Mouse (Mus musculus) liver, embryonic 13.5 days (tissue): Measurements from ENCODE around the gene Gipc3. TPM values are rescaled to one million over a fixed set of nuclear protein-coding genes. Genes with fewer than 3 reads are reported as not detected.

ENCODE experiments used
- ATAC-seq: fragments of 200-750 bp; cut with Nextera tagmentation; 2 replicates; pipeline ENCODE4 v1.8.0; 2017; ENCODE audit warnings: low read depth, mild to moderate bottlenecking, moderate number of reproducible peaks, moderate library complexity
- DNase-seq: peaks from one replicate; pipeline ENCODE4 v3.0.0; 2022
- H3K27ac ChIP-seq: fragments of 300-500 bp; sonication (generic); 2 replicates; pipeline ENCODE4 v1.5.1; 2015; ENCODE audit warnings: moderate library complexity, mild to moderate bottlenecking, inconsistent platforms
- H3K27me3 ChIP-seq: fragments of 300-500 bp; sonication (generic); 2 replicates; pipeline ENCODE4 v1.6.1; 2015; ENCODE audit warnings: mild to moderate bottlenecking, inconsistent platforms
- H3K36me3 ChIP-seq: fragments of 300-500 bp; sonication (generic); 2 replicates; pipeline ENCODE4 v1.6.1; 2015; ENCODE audit warnings: mild to moderate bottlenecking, inconsistent platforms
- H3K4me1 ChIP-seq: fragments of 300-500 bp; sonication (generic); replicated peaks from 2 replicates; pipeline ENCODE4 v1.6.1; 2015; ENCODE audit warnings: inconsistent platforms
- H3K4me2 ChIP-seq: fragments of 300-500 bp; sonication (generic); 2 replicates; pipeline ENCODE4 v1.6.1; 2015; ENCODE audit warnings: inconsistent platforms, mild to moderate bottlenecking, moderate library complexity
- H3K4me3 ChIP-seq: fragments of 300-500 bp; sonication (generic); replicated peaks from 2 replicates; pipeline ENCODE4 v1.5.1; 2015; ENCODE audit warnings: mild to moderate bottlenecking, inconsistent platforms
- H3K9ac ChIP-seq: fragments of 300-500 bp; sonication (generic); 2 replicates; pipeline ENCODE4 v1.6.1; 2015; ENCODE audit warnings: mild to moderate bottlenecking, inconsistent platforms
- H3K9me3 ChIP-seq: fragments of 300-500 bp; sonication (generic); replicated peaks from 2 replicates; pipeline ENCODE4 v1.6.1; 2016; ENCODE audit warnings: inconsistent platforms
- WGBS: fragments of 180-500 bp; shearing (Covaris S2); methylation state at CpG from one replicate; pipeline ENCODE4 v1.1.7; 2015; ENCODE audit not compliant: insufficient replicate concordance; 5-methylcytosine and 5-hydroxymethylcytosine counted together
- polyA plus RNA-seq: library from polyadenylated mRNA; unstranded; fragments of >200 nt; fragmentation: Nextera tagmentation; extraction: Ambion mirVana; gene quantifications from 2 replicates; pipeline ENCODE4 v1.2.1, GENCODE M21; 2015

The Gipc3 gene
- polyA plus RNA-seq, 1 experiment from 2014 or later = not detected

GRCm38 (mm10) chr10:81327959-81328358 is 15.1 kb downstream of the Gipc3 start:
- Histone ChIP-seq H3K4me1 (peaks cover 57% of the 10 kb centered on the region), H3K36me3 (peaks cover 44% of the 10 kb centered on the region), H3K4me2 (peak overlapping the region; percentile 25; the same call in 1 of the 2 replicates), H3K27me3 (peaks cover 9% of the 10 kb centered on the region), H3K27ac (peak overlapping the region; percentile 69), H3K9me3 (no peaks in the 10 kb centered on the region), H3K4me3 (no peak overlapping the region), H3K9ac (no peak overlapping the region)
- WGBS = 34% methylated on average over 2 of the region's 2 CpGs
- ATAC-seq (peak; percentile 11), DNase-seq (no peak)

GRCm38 (mm10) chr10:81326858-81327257 is 16.2 kb downstream of the Gipc3 start:
- H3K4me3 ChIP-seq = no peak overlapping the region
- peak overlapping the region; percentile 69 for H3K27ac ChIP-seq
- DNase-seq (no peak), ATAC-seq (no peak)
- H3K9me3 ChIP-seq = no peaks in the 10 kb centered on the region
- peaks cover 63% of the 10 kb centered on the region for H3K4me1 ChIP-seq
- WGBS = 44% methylated on average over 6 of the region's 6 CpGs
- H3K27me3 ChIP-seq = no peaks in the 10 kb centered on the region
- H3K9ac ChIP-seq = no peak overlapping the region
- H3K36me3 ChIP-seq = peaks cover 53% of the 10 kb centered on the region
- 0 out of 2 replicates have a peak overlapping the region, but pooled peaks have one; percentile 11 for H3K4me2 ChIP-seq

DNA sequence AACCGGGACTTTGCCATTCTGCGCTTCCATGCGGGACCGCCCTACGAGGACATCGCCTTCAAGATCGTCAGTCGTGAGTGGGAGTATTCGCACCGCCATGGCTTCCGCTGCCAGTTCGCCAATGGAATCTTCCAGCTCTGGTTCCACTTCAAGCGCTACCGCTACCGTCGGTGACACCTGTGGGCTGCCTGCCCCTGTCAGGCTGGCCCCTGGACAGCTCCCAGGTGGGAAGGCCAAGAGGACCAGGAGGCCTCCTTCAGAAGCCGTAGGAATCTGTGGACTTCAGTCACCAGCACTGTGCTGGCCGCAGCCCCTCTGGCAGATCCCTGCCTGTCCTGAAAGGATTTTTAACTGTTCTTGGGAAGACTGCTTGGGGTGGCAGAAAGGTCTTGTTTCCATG is 17.3 kb downstream of the Gipc3 start:
- H3K27me3 ChIP-seq = no peaks in the 10 kb centered on the region
- H3K9me3 ChIP-seq = no peaks in the 10 kb centered on the region
- H3K4me2 ChIP-seq = no peak overlapping the region
- H3K36me3 ChIP-seq = peaks cover 53% of the 10 kb centered on the region
- WGBS = 92% methylated on average over 18 of the region's 18 CpGs
- no peak for ATAC-seq
- no peak overlapping the region for H3K9ac ChIP-seq
- peaks cover 63% of the 10 kb centered on the region for H3K4me1 ChIP-seq
- no peak for DNase-seq
- H3K4me3 ChIP-seq = no peak overlapping the region
- H3K27ac ChIP-seq = peak overlapping the region; percentile 66; the same call in 1 of the 2 replicates

DNA sequence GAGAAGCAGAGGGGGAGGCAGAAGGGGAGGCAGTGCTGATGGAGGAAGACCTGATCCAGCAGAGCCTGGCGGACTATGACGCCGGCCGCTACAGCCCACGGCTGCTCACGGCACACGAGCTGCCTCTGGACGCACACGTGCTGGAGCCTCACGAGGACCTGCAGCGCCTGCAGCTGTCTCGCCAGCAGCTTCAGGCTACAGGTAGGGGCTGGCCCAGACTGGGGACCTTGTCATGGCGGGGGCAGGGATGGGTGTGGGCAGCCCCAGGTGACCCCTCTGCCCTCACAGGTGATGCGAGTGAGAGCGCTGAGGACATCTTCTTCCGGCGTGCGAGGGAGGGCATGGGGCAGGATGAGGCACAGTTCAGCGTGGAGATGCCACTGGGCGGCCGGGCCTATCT is 17.9 kb downstream of the Gipc3 start:
- ATAC-seq = no peak

GRCm38 (mm10) chr10:81323791-81324530 is 19.1 kb downstream of the Gipc3 start:
- no peak for DNase-seq
- no peaks in the 10 kb centered on the region for H3K9me3 ChIP-seq
- no peak overlapping the region for H3K4me3 ChIP-seq
- 95% methylated on average over 18 of the region's 18 CpGs for WGBS
- H3K36me3 ChIP-seq = peaks cover 54% of the 10 kb centered on the region
- H3K4me2 ChIP-seq = no peak overlapping the region
- no peaks in the 10 kb centered on the region for H3K27me3 ChIP-seq
- ATAC-seq = no peak
- no peak overlapping the region for H3K27ac ChIP-seq
- no peak overlapping the region; the same call in 1 of the 2 replicates for H3K9ac ChIP-seq
- peaks cover 63% of the 10 kb centered on the region for H3K4me1 ChIP-seq

More for the DNA sequence above, 17.9 kb downstream of the Gipc3 start:
- Histone ChIP-seq H3K9me3 (no peaks in the 10 kb centered on the region), H3K27ac (no peak overlapping the region), H3K4me2 (no peak overlapping the region), H3K36me3 (peaks cover 53% of the 10 kb centered on the region), H3K4me1 (peaks cover 61% of the 10 kb centered on the region), H3K4me3 (no peak overlapping the region), H3K9ac (no peak overlapping the region), H3K27me3 (no peaks in the 10 kb centered on the region)
- no peak for DNase-seq
- 93% methylated on average over 21 of the region's 21 CpGs for WGBS

- Histone ChIP-seq H3K27ac (no peak overlapping the region), H3K27me3 (no peaks in the 10 kb centered on the region), H3K36me3 (peaks cover 61% of the 10 kb centered on the region), H3K4me1 (peaks cover 64% of the 10 kb centered on the region), H3K9me3 (no peaks in the 10 kb centered on the region), H3K9ac (no peak overlapping the region; the same call in 1 of the 2 replicates), H3K4me2 (no peak overlapping the region), H3K4me3 (peak overlapping the region; percentile 99)
- 89% methylated on average over 23 of the region's 23 CpGs for WGBS
- DNase-seq (no peak), ATAC-seq (no peak)
Observed at GRCm38 (mm10) chr10:81323141-81323775, 19.8 kb downstream of the Gipc3 start.

- 94% methylated on average over 27 of the region's 27 CpGs for WGBS
- Histone ChIP-seq H3K36me3 (peaks cover 69% of the 10 kb centered on the region), H3K27ac (peak overlapping the region; percentile 78; the same call in 1 of the 2 replicates), H3K9me3 (no peaks in the 10 kb centered on the region), H3K4me3 (peak overlapping the region; percentile 99), H3K4me2 (peak overlapping the region; percentile 95), H3K27me3 (no peaks in the 10 kb centered on the region), H3K9ac (peak overlapping the region; percentile 97), H3K4me1 (peaks cover 64% of the 10 kb centered on the region)
- ATAC-seq (no peak), DNase-seq (no peak)
Observed at GRCm38 (mm10) chr10:81322444-81322843, 20.6 kb downstream of the Gipc3 start.

DNA sequence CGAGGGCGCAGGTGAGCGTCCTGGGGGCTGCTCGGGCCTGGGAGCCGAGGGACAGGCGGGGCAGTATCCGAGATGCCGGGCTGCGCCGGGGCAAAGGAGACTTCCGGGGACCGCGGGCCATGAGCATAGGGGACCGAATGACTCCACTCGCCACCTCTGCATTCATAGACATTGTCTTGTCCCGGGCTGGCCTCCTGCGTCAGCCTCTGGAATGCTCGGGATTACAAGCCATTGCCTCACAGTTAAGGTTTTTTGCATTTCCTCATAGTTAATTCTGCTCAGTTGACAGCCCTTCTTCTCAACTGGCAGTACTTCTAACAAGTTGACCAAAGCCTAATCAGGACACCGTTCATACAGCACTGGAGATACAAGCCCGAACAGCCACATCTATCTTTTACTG is 21.6 kb downstream of the Gipc3 start:
- peak overlapping the region; percentile 78 for H3K27ac ChIP-seq
- no peaks in the 10 kb centered on the region for H3K9me3 ChIP-seq
- peak overlapping the region; percentile 95 for H3K4me2 ChIP-seq
- DNase-seq (no peak), ATAC-seq (no peak)
- peak overlapping the region; percentile 97 for H3K9ac ChIP-seq
- WGBS = 1% methylated on average over 20 of the region's 20 CpGs
- H3K27me3 ChIP-seq = no peaks in the 10 kb centered on the region
- H3K4me1 ChIP-seq = peaks cover 64% of the 10 kb centered on the region
- peak overlapping the region; percentile 99 for H3K4me3 ChIP-seq
- peaks cover 59% of the 10 kb centered on the region for H3K36me3 ChIP-seq

- under 1% methylated on average over 68 of the region's 68 CpGs for WGBS
- Histone ChIP-seq H3K4me1 (peaks cover 64% of the 10 kb centered on the region), H3K27me3 (no peaks in the 10 kb centered on the region), H3K4me3 (peak within 1 kb of the TSS; percentile 99), H3K27ac (peak within 1 kb of the TSS; percentile 90), H3K9ac (peak within 1 kb of the TSS; percentile 97), H3K9me3 (no peaks in the 10 kb centered on the region), H3K4me2 (peak within 1 kb of the TSS; percentile 95), H3K36me3 (peaks cover 59% of the 10 kb centered on the region)
- DNase-seq (peak; percentile 100), ATAC-seq (peak; percentile 85)
Observed at GRCm38 (mm10) chr10:81320550-81321347, 22.3 kb downstream of the Gipc3 start, which contains the start of gene Cactin. TSS of gene Cactin (plus strand) at chr10:81321103.

DNA sequence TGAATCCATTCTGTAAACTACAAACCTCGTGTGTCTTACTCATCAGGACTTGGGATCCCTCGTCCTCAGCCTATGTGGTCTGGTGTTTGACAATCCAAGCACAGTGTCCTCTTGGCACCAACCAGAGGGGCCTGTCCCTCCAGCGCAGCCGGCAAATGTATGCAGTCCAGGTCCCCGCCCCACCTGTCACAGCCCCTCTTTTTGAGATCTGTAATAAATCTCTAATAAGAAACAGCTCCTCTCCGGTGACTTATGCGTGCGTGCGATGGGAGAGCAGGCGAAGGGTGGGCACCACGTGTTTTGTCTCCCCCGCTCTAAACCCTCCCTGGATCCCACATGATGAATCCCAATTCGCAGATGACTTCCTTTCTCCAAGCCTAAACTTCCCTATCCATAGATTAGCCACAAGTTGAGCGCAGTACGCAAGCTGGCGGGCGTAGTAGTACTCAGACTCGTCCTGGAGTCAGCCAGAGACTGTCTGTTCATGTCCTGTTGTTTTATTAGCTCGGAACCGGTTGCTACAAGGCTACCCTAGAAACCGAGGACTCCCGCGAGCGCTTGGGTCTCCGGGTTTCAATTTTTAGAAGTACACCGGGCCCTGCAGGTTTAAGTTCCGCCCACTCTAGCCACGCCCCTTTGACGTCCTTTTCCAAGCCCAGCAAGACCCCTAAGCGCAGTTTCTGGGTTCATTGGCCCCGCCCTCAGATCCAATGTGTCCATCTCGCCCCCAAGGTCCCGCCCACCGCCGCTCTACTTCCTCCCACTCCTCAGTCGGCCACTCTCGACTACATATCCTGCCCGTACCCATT is 23.1 kb downstream of the Gipc3 start:
- Histone ChIP-seq H3K4me1 (peaks cover 67% of the 10 kb centered on the region), H3K36me3 (peaks cover 59% of the 10 kb centered on the region)
- under 1% methylated on average over 38 of the region's 38 CpGs for WGBS

More for the DNA sequence above, 23.1 kb downstream of the Gipc3 start:
- no peaks in the 10 kb centered on the region for H3K9me3 ChIP-seq
- ATAC-seq (no peak), DNase-seq (peak; percentile 96)
- no peaks in the 10 kb centered on the region for H3K27me3 ChIP-seq
- peak overlapping the region; percentile 90 for H3K27ac ChIP-seq
- H3K4me2 ChIP-seq = peak overlapping the region; percentile 95
- peak overlapping the region; percentile 99 for H3K4me3 ChIP-seq
- H3K9ac ChIP-seq = peak overlapping the region; percentile 80
